Mouse (Mus musculus) adrenal gland, postnatal 10 days (tissue): Measurements from ENCODE around the gene Zfp330. TPM values are rescaled to one million over a fixed set of nuclear protein-coding genes. Genes with fewer than 3 reads are reported as not detected.
A peak's percentile ranks its signal among the peaks of the same experiment; 100 is the strongest.

Source experiments
- DNase-seq: peaks from one replicate; pipeline ENCODE4 v3.0.0; 2021; ENCODE audit warnings: mixed read lengths
- long read RNA-seq, 2 experiments: library from polyadenylated mRNA; stranded (forward); transcript quantifications; one replicate each; pipeline ENCODE4 v2.0.0; 2021
- total RNA-seq, 2 experiments: library from RNA; stranded (reverse); gene quantifications; 2 replicates each; pipeline ENCODE4 v1.2.3; 2021

Gene Zfp330
- total RNA-seq: 10 to 100 TPM; 38.6 to 40.9 TPM
- long read RNA-seq, experiment 1, transcript Zfp330-201 (10 exons, 1,675 nt): major isoform, 76 of 84 reads
- long read RNA-seq, experiment 1, partial matches to known transcripts: 5 of 84 reads
- long read RNA-seq, experiment 1, other reads (novel, unspliced or antisense): 3 of 84 reads
- long read RNA-seq, experiment 2, transcript Zfp330-201 (10 exons, 1,675 nt): major isoform, 32 of 41 reads
- long read RNA-seq, experiment 2, partial matches to known transcripts: 3 of 41 reads
- long read RNA-seq, experiment 2, other reads (novel, unspliced or antisense): 5 of 41 reads

GRCm38 (mm10) chr8:82774093-82774422, at the start of gene Zfp330:
TSS of gene Zfp330 (minus strand) at chr8:82774160.
- DNase-seq: peak; percentile 94

DNA sequence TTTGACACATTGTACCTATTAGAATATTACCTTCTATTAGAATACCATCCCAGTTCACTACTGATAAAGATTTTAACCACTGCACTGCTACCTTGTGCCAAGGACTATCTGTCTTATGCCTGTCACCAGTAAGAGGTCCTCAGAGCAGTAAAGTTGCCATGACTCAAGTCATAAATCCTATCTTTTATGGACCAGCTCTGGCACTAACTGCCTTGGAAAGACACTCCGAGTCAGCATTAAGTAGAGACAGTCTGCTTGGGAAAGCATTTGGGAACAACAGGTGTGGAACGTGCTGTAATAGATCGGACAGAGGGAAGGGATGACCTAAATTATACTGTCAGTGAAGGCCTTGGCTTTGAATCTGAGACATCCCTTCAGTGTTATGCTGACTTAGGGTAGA, 4.0 kb upstream of the Zfp330 start:
- DNase-seq: no peak

DNA sequence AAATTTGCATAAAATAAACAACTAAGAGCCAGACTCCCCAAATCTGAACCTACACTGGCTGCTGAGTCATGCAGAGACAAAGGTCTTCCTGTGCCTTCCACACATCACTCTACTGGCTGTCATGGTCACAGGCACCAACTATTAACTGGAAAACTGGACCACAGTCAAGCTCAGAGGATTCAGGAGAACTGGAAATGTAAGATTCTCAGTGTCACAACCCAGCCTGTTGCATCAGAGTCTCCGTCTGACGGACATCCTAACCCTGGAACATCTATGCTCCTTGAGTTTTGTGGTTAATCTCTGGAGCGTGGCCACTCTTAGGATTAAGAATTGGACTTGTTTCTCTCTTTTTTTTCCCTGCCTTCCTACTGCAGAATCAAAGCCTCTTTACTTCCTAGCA, 3.4 kb upstream of the Zfp330 start:
- no peak for DNase-seq

DNA sequence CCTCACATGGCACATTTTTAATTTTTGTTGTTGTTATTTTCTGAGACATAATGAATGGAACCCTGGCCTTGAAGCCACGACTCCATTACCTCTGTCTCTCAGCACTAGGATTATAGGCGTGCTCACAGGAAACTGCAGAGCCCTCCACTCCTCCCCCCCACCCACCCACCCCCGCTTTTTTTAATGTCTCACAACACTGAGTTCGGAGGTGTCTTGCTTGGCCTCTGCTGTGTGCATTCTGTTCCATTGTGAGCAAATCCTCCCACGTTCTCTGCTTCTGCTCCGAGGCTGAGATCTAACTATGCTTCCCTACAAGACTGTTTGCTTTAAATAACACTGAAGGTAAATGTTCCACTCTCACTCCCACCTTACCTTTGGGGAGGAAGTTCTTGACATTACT, 522 bp upstream of the Zfp330 start:
- peak; percentile 4 for DNase-seq

DNA sequence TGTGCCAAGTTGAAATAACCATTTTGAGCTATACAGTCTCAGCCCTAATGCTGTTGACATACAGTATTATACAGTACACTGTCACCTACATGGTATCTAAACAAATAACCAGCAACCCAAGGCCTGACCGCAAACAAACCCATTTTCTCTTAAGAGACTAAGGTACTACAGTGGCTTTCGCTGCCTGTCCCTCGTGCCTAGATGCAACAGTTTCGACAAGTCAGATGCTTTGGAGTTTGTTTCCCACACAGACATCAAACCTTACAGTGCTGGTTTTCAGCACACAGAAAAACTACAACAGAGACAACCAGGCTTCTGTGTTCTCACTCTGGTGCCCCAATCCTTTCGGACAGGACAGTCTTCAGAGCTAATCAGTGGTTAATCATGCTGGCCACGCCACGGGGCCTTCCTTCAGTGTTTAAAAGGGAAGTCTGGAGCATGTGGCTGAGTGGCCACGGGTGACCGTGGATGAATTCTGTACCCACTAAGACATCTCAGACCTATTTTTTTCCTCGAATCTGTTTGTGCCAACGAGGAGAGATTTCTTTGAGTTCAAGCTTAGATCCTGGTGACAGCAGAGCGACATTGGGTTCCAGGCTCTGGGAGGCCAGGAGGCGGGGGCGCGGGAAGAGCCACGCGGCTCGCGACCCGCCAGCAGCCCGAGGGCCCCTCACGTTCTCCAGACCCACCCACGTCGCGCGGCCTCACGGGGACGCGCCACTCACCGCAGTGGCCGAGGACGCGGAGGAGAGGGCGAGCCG, 448 bp downstream of the Zfp330 start:
- no peak for DNase-seq

DNA sequence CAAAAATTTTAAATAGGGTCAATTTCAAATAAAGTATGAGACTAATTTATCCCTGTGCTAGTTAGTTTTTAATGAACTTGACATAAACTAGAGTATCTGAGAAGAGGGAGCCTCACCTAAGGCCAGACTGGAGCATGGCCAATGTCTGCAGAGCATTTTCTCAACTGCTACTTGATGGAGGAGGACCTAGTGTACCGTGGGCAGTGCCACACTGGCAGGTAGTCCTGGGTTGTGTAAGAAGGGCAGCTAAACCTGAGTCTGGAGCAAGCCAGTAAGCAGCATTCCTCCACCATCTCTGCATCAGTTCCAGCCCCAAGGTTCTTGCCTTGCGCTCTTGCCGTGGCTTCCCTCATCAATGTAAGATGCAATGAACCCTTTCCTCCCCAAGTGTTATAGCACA, 3.1 kb downstream of the Zfp330 start:
- DNase-seq: no peak

DNA sequence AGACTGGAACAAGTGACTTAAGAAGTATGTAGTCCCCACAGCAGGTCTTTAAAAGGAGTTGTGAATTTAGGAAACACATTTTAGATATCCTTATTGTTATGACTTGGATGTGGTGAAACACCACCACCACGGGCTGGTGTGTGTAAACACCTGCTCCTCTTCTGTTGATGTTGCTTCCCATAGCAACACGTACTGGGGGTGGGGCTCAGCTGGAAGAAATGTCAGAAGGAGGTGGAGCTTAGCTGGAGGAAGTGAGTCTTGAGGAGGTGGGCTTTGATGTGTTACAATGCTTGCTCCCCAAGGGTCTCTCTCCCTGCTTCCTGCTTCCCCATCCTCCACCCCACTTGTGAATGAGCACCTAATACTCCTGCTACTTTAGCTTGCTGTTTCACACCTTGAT, 14.9 kb downstream of the Zfp330 start:
- DNase-seq: no peak

GRCm38 (mm10) chr8:82754946-82755345, 19.0 kb downstream of the Zfp330 start:
- DNase-seq: no peak

DNA sequence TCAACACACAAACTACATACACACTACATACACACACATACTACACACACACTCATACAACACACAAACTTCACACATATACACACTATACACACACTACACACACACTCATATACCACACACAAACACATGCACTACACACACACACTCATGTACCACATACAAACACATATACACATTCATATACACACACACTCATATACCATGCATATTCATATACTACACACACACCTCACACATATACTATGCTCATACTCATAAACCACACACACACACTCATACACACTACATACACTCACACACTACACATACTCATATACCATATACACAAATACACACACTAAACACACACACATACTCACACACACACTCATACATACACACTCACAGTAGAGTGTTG, 27.3 kb downstream of the Zfp330 start:
- DNase-seq: no peak

- DNase-seq: peak; percentile 82
Measured at GRCm38 (mm10) chr8:82743905-82744904, 29.8 kb downstream of the Zfp330 start.

Other genes starting within 250 kb of the Zfp330 start
- 10 to 100 TPM; 10.7 to 15.4 TPM for gene Rnf150, start 89.2 kb upstream of the Zfp330 start, total RNA-seq